Mouse (Mus musculus) testis, adult 2 months (tissue): ENCODE measurements at regions not wholly inside any gene's neighbourhood (a gene's known extent, or its start where the extent isn't known, plus 50 kb on each side); places are given as distances from the start of the nearest gene placed in this dataset.

ENCODE experiments used
- CTCF ChIP-seq: fragments of 200-500 bp; IDR thresholded peaks from 2 replicates; pipeline ENCODE4 v1.5.1; 2012; ENCODE audit warnings: low read depth, mild to moderate bottlenecking, inconsistent platforms, low read length, moderate library complexity; ENCODE audit not compliant: control insufficient read depth, insufficient read depth, insufficient replicate concordance
- POLR2A ChIP-seq: fragments of 200-500 bp; IDR thresholded peaks from 2 replicates; pipeline ENCODE4 v1.6.1; 2012; ENCODE audit warnings: low read depth, mild to moderate bottlenecking, inconsistent platforms, low read length, moderate library complexity; ENCODE audit not compliant: control insufficient read depth

DNA sequence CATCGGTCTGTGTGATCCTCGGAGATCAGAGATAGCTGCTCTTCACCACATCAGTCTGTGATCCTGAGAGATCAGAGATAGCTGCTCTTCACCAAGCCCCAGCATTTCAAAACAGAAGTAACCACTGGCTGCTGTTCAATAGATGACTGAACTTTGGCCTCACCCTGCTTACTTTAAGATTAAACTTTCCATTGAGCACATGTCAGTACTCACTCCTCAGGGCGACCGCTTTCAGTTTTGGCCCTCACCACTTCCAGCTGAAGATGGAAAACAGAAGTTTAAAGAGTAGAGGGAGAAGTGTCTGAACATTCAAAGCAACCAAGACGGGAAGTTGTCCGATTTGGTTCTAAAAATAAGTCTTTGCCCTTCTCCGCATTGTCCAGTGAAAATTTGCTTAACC, 97.2 kb downstream of the Gm826 start:
- TF ChIP-seq POLR2A (no peak), CTCF (no peak)
